Mouse (Mus musculus) granulocyte monocyte progenitor cell, adult 5-6 weeks (primary cell): ENCODE data around the gene Ccnd1. TPM values are rescaled to one million over a fixed set of nuclear protein-coding genes. Genes with fewer than 3 reads are reported as not detected.

Experiments
- ATAC-seq: replicated peaks from 2 replicates; pipeline ENCODE4 v1.8.0; 2016; ENCODE audit warnings: mild to moderate bottlenecking, moderate TSS enrichment, inconsistent platforms; ENCODE audit not compliant: poor library complexity, severe bottlenecking
- total RNA-seq, 2 experiments: library from RNA; stranded (forward) in 1 of 2; stranded (reverse) in 1 of 2; fragments of 200-712, 200-1000 nt in 1 of 2; fragments of >200 nt in 1 of 2; fragmentation: Nextera tagmentation in 1 of 2; gene quantifications; 2 replicates each; pipeline ENCODE4 v1.2.3; 2014 to 2017

Gene Ccnd1
- total RNA-seq, 2 experiments from 2014 or later: 6.0 to 8.9 TPM

- no peak for ATAC-seq
Observed at GRCm38 (mm10) chr7:144940585-144940984, 860 bp upstream of the Ccnd1 start.

- ATAC-seq: peak; percentile 9; the same call in 1 of the 2 replicates
Observed at GRCm38 (mm10) chr7:144940003-144940571, 362 bp upstream of the Ccnd1 start.

- no peak for ATAC-seq
Observed at GRCm38 (mm10) chr7:144938661-144939343, 923 bp downstream of the Ccnd1 start.

GRCm38 (mm10) chr7:144937899-144938517, 1.7 kb downstream of the Ccnd1 start:
- ATAC-seq: no peak; the same call in 1 of the 2 replicates

- peak; percentile 62 for ATAC-seq
Observed at GRCm38 (mm10) chr7:144937490-144937889, 2.2 kb downstream of the Ccnd1 start.

- no peak for ATAC-seq
Observed at GRCm38 (mm10) chr7:144936311-144936880, 3.3 kb downstream of the Ccnd1 start.

GRCm38 (mm10) chr7:144935563-144935962, 4.2 kb downstream of the Ccnd1 start:
- no peak for ATAC-seq

GRCm38 (mm10) chr7:144934901-144935300, 4.8 kb downstream of the Ccnd1 start:
- no peak for ATAC-seq

GRCm38 (mm10) chr7:144933796-144934195, 5.9 kb downstream of the Ccnd1 start:
- ATAC-seq: no peak

GRCm38 (mm10) chr7:144933336-144933735, 6.4 kb downstream of the Ccnd1 start:
- ATAC-seq: no peak

GRCm38 (mm10) chr7:144932389-144932937, 7.3 kb downstream of the Ccnd1 start:
- peak; percentile 85 for ATAC-seq

GRCm38 (mm10) chr7:144931778-144932177, 7.9 kb downstream of the Ccnd1 start:
- ATAC-seq: peak; percentile 29; the same call in 1 of the 2 replicates

GRCm38 (mm10) chr7:144929931-144930330, 9.8 kb downstream of the Ccnd1 start:
- ATAC-seq: no peak

- ATAC-seq: no peak
Observed at GRCm38 (mm10) chr7:144929506-144929905, 10.2 kb downstream of the Ccnd1 start.

GRCm38 (mm10) chr7:144928889-144929210, 10.9 kb downstream of the Ccnd1 start:
- ATAC-seq: no peak

- ATAC-seq: no peak
Observed at GRCm38 (mm10) chr7:144928009-144928888, 11.5 kb downstream of the Ccnd1 start.

- no peak for ATAC-seq
Observed at GRCm38 (mm10) chr7:144927591-144927990, 12.1 kb downstream of the Ccnd1 start.

GRCm38 (mm10) chr7:144918823-144919222, 20.9 kb downstream of the Ccnd1 start:
- no peak for ATAC-seq

GRCm38 (mm10) chr7:144914948-144915750, 24.6 kb downstream of the Ccnd1 start, which contains the start of gene LTO1:
TSS of gene LTO1 (plus strand) at chr7:144915100.
- ATAC-seq: peak; percentile 92
